Mouse (Mus musculus) limb, embryonic 15.5 days (tissue): ENCODE data around the gene Cenpa. TPM values are rescaled to one million over a fixed set of nuclear protein-coding genes. Genes with fewer than 3 reads are reported as not detected.

Experiments
- ATAC-seq: fragments of 200-750 bp; cut with Nextera tagmentation; 2 replicates; pipeline ENCODE4 v1.8.0; 2017; ENCODE audit warnings: low read depth, moderate TSS enrichment; ENCODE audit not compliant: insufficient number of reproducible peaks, low FRiP score, low TSS enrichment
- H3K27ac ChIP-seq: fragments of 300-500 bp; sonication (generic); 2 replicates; pipeline ENCODE4 v1.5.1; 2015; ENCODE audit warnings: moderate library complexity, mild to moderate bottlenecking, inconsistent platforms
- H3K27me3 ChIP-seq: fragments of 300-500 bp; sonication (generic); 2 replicates; pipeline ENCODE4 v1.6.1; 2015; ENCODE audit warnings: inconsistent platforms
- H3K36me3 ChIP-seq: fragments of 300-500 bp; sonication (generic); 2 replicates; pipeline ENCODE4 v1.6.1; 2015; ENCODE audit warnings: inconsistent platforms
- H3K4me1 ChIP-seq: fragments of 300-500 bp; sonication (generic); 2 replicates; pipeline ENCODE4 v1.6.1; 2015; ENCODE audit warnings: inconsistent platforms
- H3K4me2 ChIP-seq: fragments of 300-500 bp; sonication (generic); 2 replicates; pipeline ENCODE4 v1.6.1; 2015; ENCODE audit warnings: mild to moderate bottlenecking, inconsistent platforms
- H3K4me3 ChIP-seq: fragments of 300-500 bp; sonication (generic); 2 replicates; pipeline ENCODE4 v1.5.1; 2015; ENCODE audit warnings: mild to moderate bottlenecking, inconsistent platforms
- H3K9ac ChIP-seq: fragments of 300-500 bp; sonication (generic); 2 replicates; pipeline ENCODE4 v1.6.1; 2015; ENCODE audit warnings: inconsistent platforms
- H3K9me3 ChIP-seq: fragments of 300-500 bp; sonication (generic); 2 replicates; pipeline ENCODE4 v1.6.1; 2016; ENCODE audit warnings: inconsistent platforms
- WGBS: fragments of 180-500 bp; shearing (Covaris S2); methylation state at CpG from one replicate; pipeline ENCODE4 v1.1.7; 2015; 5-methylcytosine and 5-hydroxymethylcytosine counted together
- microRNA-seq: library from miRNA; unstranded; fragments of <30 nt; microRNA quantifications from one replicate; pipeline ENCODE4, GENCODE M21; 2016
- polyA plus RNA-seq: library from polyadenylated mRNA; unstranded; fragments of >200 nt; fragmentation: Nextera tagmentation; extraction: Ambion mirVana; gene quantifications from 2 replicates; pipeline ENCODE4 v1.2.1, GENCODE M21; 2015

The Cenpa gene
- polyA plus RNA-seq, 1 experiment from 2014 or later: 217 TPM

GRCm38 (mm10) chr5:30713691-30714090 lies 47.1 kb downstream of the Cenpa start:
- Histone ChIP-seq H3K4me3 (peak overlapping the region; percentile 52), H3K27ac (no peak overlapping the region), H3K36me3 (no peaks in the 10 kb centered on the region), H3K9me3 (no peaks in the 10 kb centered on the region), H3K9ac (no peak overlapping the region), H3K4me2 (peak overlapping the region; percentile 94), H3K27me3 (peaks cover 50% of the 10 kb centered on the region), H3K4me1 (peaks cover 29% of the 10 kb centered on the region)
- ATAC-seq: no peak
- 22% methylated on average over 11 of the region's 11 CpGs for WGBS

GRCm38 (mm10) chr5:30716311-30716710 lies 49.7 kb downstream of the Cenpa start:
- no peak for ATAC-seq
- Histone ChIP-seq H3K9ac (no peak overlapping the region), H3K27ac (no peak overlapping the region), H3K9me3 (no peaks in the 10 kb centered on the region), H3K36me3 (no peaks in the 10 kb centered on the region), H3K4me2 (no peak overlapping the region), H3K27me3 (peaks cover 36% of the 10 kb centered on the region), H3K4me3 (no peak overlapping the region), H3K4me1 (peaks cover 23% of the 10 kb centered on the region)
- WGBS: 82% methylated on average over 2 of the region's 2 CpGs

- Histone ChIP-seq H3K27me3 (peaks cover 25% of the 10 kb centered on the region), H3K9me3 (no peaks in the 10 kb centered on the region)
- 81% methylated on average over 4 of the region's 4 CpGs for WGBS
Measured at GRCm38 (mm10) chr5:30717506-30717905, 50.9 kb downstream of the Cenpa start.

GRCm38 (mm10) chr5:30717991-30718703 lies 51.6 kb downstream of the Cenpa start:
- 86% methylated on average over 10 of the region's 10 CpGs for WGBS
- H3K4me1 ChIP-seq: peaks cover 5% of the 10 kb centered on the region
- H3K9me3 ChIP-seq: no peaks in the 10 kb centered on the region
- no peak overlapping the region for H3K27ac ChIP-seq
- H3K36me3 ChIP-seq: no peaks in the 10 kb centered on the region
- H3K9ac ChIP-seq: no peak overlapping the region
- peaks cover 18% of the 10 kb centered on the region for H3K27me3 ChIP-seq
- H3K4me3 ChIP-seq: no peak overlapping the region
- H3K4me2 ChIP-seq: no peak overlapping the region
- ATAC-seq: no peak

More at GRCm38 (mm10) chr5:30717506-30717905, 50.9 kb downstream of the Cenpa start:
- Histone ChIP-seq H3K9ac (no peak overlapping the region), H3K27ac (no peak overlapping the region), H3K36me3 (no peaks in the 10 kb centered on the region), H3K4me3 (no peak overlapping the region), H3K4me2 (no peak overlapping the region), H3K4me1 (peaks cover 11% of the 10 kb centered on the region)
- no peak for ATAC-seq

GRCm38 (mm10) chr5:30721935-30722334 lies 55.4 kb downstream of the Cenpa start:
- no peaks in the 10 kb centered on the region for H3K36me3 ChIP-seq
- ATAC-seq: no peak
- H3K4me2 ChIP-seq: no peak overlapping the region
- no peaks in the 10 kb centered on the region for H3K9me3 ChIP-seq
- no peak overlapping the region for H3K4me3 ChIP-seq
- H3K27me3 ChIP-seq: no peaks in the 10 kb centered on the region
- H3K27ac ChIP-seq: no peak overlapping the region
- H3K9ac ChIP-seq: no peak overlapping the region
- WGBS: 84% methylated on average over 8 of the region's 8 CpGs
- no peaks in the 10 kb centered on the region for H3K4me1 ChIP-seq

Small RNAs within 50 kb of the gene (microRNA-seq; reads per million reads assigned to microRNA genes)
- not detected for gene Mir5625

Other genes starting within 250 kb of the Cenpa start
- 0.30 and 0.33 TPM in 2 replicates for gene Otof, start 204.8 kb upstream of the Cenpa start, polyA plus RNA-seq
- not detected in 2 replicates for gene 1700001C02Rik, start 200.7 kb upstream of the Cenpa start, polyA plus RNA-seq
- gene Cib4, start 120.9 kb upstream of the Cenpa start, polyA plus RNA-seq: not detected in 2 replicates
- 0.68 and 0.86 TPM in 2 replicates for gene Kcnk3, start 78.6 kb upstream of the Cenpa start, polyA plus RNA-seq
- gene Slc35f6, start 18.8 kb upstream of the Cenpa start, polyA plus RNA-seq: 28.5 and 28.8 TPM in 2 replicates
- gene Dpysl5, start 44.8 kb downstream of the Cenpa start, polyA plus RNA-seq: 5.4 and 7.6 TPM in 2 replicates
- 30.4 and 30.6 TPM in 2 replicates for gene Mapre3, start 147.9 kb downstream of the Cenpa start, polyA plus RNA-seq
- 97.7 and 97.9 TPM in 2 replicates for gene Tmem214, start 201.2 kb downstream of the Cenpa start, polyA plus RNA-seq
- 16.4 and 21.9 TPM in 2 replicates for gene Agbl5, start 221.9 kb downstream of the Cenpa start, polyA plus RNA-seq
- gene Ost4, start 241.0 kb downstream of the Cenpa start, polyA plus RNA-seq: 464 and 505 TPM in 2 replicates
- gene Emilin1, start 246.6 kb downstream of the Cenpa start, polyA plus RNA-seq: 274 and 287 TPM in 2 replicates